Mouse (Mus musculus): ENCODE measurements around the gene Crb2.

Crb2 gene

DNA sequence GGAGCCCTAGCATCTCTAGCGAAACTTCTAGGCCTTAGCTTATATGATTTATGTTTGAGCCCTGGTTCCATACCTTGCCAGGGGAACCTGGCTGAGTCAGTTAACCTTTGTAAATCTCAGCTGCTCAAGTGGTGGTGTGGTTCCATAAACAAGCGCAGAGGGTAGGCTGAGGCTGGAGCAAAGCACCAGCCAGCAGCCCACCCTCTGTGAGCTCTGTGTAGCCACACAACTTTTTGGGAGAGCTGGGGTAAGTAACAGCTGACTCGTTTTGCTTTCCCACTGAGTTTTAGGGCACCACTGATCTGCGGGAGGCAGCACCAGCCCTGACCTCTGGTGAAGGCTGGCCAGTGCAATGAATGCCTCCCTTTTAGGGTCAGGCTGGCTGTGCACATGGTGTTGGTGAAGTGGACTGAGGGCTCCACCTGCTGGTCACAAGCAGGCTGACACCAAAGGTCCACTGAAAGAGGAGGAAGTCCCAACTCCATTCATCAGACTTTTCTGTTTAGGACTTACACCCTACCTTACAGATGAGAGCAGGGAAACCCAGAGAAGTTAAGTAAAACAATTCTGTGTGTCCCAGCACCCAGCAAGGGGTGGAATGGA, 26.7 kb downstream of the Crb2 start:
- DNase-seq: no peak

DNA sequence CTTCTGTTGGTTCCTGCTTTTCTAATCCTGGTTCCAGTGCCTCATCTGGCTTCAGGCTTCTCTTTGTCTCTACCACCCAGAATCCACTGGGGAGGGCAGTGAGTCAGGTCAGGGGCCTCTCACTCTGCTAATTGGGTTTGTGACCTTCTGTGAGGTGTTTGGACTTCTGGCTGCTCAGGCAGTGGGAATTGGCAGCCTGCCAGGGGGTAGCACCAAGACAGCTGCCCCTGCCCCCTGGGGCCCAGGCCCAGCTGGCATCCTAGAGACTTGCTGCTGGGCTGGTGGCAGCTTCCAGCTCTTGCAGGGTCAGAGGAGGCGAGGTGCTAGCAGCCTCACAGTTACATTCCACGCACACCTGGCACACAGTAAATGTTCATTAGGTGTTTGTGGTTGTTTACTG, 35.6 kb downstream of the Crb2 start:
- no peak for DNase-seq

DNA sequence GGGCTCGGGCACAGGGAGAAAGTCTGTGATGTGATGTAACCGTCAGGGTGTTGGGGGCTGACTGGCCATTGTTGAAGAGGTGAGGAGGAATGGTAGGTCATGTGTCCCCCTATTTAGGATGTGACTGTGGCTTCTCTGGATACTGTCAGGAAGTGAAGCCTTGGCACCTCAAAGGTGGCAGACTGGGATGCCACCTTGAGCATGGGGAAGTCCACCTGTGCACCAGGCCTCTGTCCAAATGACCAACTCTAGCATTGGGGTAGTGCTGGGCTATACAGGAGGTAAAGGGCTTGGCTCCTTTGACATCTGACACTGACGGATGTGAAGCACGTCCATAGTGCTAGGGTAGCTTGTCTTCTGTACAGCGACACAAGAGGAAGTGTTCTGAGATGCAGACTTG, 36.4 kb downstream of the Crb2 start:
- DNase-seq: no peak

DNA sequence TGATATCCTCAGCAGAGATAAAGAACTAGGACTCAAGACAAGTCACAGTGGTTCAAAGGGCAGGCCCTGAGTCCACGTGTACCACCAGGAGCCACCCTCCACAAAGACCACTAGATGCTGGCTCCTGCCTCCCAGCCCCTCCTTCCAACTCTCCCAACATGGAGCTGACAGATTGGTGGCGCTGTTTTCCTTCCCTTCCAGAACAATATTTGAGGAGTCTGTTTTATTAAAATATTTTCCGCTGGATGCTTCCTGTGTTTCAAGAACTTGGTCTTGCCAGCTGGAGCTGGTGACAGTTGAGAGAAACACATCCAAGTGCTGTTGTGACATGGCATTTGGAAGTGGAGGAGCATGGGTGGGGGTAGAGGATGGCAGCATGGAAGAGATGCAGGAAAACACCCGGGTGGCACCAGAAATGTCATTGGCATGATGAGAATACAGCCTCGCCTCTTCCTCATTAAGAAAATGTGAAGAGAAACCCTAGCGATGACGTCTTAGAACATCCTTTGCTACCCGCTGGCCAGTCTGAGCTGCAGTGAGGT, 38.8 kb downstream of the Crb2 start:
- DNase-seq: no peak

DNA sequence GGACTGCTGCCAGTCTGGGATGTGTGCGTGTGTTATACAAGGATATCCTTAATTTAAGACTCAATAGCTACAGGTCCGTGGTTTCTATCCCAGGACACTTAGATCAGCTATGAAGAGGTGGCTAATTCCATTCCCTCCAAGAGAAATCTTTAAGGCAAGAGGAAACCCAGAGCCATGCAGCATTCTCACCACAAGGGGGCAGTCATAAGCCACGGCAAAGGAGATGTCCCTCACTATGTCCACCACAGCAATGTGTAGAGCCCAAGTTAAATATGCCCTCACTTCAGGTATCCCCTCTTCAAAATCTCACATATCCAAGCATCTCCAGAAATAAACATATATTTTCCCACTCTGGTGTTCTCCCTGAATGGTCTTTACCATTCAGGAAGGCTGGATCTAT, 39.6 kb downstream of the Crb2 start:
- no peak for DNase-seq

DNA sequence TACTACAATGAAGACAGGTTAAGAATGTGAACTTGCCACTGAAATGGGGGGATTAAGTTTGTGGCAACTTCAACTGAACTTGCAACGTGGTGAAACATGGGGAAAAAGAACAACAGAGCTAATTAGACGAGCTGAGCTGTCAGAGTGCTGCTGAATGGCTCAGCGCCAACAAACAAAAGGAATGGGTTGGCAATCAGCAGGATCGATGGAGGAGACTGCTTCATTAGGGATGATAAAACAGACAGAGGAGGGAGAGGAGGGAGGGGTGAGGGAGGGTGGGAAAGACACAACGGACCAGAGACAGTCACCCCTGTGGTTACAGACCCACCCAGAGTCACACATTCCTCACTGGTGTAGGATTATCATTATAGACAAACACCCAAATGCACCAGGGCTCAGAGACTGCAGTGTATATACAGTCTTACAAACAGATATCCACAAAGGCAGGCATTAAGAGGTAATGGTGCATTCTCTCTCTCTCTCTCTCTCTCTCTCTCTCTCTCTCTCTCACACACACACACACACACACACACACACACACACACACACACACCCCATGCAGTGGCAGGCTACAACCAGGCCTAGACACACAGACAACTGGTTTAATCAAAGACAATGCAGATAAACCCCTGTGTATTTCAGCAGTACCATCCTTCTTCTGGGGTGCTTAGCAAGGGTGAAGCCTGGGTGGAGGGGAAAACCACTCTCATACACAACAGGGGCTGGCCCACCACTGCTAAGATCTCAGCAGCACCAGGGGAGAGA, 42.9 kb downstream of the Crb2 start:
- DNase-seq: no peak

DNA sequence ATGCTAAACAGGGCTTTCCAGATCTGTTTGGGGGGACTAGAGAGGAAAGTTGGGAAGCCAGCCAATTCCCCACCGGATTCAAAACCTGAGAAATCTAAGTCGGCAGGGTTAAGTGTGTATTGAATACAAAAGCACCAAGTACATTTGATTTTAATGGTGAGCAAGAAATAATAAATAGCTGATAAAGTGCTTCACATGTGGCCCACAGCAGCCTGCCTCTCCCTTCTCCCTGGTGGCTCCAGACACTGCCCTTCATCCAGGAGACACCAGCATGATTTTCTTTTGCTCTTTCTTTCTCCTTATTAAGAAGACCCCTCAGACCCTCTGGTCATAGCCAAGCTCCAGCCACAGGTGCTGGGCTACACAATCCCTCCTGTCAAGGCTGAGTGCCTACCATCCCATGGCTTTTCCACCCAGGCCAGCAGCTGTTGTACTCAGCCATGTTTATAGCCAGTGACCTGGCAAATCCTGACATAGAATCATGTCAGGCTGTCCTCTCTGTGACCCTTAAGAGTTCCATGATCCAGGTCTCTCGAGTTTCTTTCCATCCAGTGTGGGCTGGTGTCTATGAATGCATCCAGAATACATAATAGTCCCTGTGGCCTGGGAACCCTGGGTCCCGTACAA, 43.6 kb downstream of the Crb2 start:
- no peak for DNase-seq

DNA sequence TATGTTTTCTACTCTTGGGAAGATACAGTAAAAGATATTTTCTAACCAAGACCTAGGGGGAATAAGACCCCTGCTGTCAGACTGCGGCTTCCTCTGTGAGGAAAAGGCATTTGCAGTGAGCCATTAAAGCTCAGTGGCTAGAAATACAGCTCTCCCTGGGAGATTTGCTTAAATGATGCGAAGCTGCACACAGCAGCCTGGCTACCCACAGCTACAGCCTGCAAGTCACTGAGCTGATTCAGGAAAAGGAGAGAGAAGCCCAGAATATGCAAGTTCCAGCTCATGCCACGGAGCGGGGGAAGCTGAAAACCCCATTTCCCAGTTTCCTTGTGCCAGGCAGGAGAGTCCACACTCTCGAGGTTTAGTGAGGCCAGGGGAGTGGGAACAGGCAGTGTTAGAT, 46.1 kb downstream of the Crb2 start:
- no peak for DNase-seq

DNA sequence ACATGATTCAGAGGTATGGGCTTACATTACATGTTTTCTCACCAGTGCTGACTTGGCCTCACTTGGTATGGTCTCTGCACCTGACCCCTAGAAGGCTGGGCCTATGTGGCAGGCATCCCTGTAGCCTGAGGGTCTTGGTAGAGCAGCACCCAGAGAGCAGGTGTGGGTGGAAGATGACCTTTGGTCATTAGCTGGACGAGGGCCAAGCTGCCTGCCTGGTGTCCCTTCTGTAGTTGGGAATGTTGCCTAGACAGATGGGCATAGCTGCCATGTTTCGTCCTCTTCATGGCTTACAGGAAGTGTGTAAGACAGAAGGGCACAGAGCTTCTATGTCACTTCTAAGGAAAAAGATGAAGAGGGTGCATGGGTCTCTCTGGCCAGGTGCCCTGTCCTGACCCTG, 47.8 kb downstream of the Crb2 start:
- no peak for DNase-seq

DNA sequence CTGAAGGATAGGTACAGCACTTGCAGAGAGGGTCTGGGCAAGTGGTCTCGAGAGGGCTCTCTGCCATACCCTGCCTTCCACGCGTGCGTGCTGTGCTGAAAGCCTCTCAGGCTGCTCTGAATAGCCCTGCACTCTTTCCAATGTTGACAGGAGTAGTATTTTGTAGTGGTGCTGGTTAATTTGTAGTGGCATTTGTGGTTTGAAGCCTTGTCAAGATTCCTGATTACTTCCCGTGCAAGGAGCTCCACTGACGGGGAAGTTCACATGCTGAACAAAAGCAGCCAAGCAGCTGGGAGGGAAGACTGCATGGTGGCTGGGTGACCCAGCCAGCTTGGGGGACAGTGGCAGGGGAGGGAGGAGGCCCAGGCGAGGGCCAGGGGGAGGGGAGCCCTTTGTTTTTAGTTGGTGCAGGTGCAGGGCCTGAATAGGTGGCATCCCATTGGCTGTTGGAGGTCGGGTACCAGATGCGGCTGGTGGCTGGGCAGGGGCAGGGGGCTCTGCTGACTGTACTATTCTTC, 53.8 kb downstream of the Crb2 start:
- no peak for DNase-seq

DNA sequence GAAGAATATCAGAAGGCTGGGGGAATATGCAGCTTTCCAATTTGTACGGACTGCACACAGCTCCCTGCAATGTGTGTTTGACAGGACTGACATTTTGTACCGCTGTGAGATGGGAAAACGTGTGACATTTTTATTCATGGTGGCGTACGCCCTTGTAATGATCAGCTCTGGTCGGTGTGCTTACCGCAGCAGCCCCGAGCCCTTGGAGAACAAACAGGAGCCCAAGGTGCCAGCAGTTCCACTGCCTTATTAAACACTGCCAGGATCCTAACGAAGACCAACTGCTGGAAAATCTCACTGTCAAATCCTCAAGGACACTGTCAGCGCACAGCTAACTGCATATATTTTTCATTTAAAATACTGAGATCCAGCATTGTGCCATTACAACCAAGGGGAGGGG, 56.2 kb downstream of the Crb2 start:
- DNase-seq: no peak

DNA sequence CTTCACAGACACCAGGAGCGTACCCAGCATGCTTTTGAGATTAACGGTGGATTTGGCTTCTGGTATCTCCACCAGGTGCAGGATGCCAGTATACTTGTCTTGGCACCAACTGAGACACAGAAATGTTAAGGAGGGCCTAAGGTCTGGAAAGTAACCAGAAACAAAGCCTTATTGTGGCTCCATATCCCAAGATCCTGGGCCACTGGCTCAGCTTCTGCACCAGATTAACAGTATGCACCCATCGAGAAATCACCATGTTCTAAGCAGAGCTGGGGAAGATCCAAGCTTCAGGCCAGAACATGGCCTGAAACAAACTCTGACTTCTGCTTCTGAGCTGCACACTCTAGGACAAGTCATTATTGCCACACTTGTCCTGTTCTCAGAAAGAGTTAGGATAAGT, 60.9 kb downstream of the Crb2 start:
- DNase-seq: no peak

DNA sequence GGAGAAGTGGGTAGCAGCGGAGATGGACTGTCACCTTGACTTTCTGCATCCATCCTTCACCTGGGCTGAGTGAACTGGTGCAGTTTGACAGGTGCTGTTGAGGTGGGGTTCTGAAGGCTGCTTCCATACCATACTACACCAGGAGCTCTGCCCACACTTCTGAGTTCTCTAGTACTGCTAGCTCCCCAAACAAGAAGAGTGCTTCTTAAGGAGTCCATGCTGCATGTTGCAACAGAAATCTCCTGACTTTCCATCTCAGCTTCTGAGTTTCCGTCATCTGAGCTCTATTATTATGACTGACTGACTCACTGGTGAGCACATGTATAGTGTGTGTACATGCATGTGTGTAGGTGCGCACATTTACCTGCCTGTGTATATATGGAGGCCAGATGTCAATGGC, 61.5 kb downstream of the Crb2 start:
- no peak for DNase-seq

DNA sequence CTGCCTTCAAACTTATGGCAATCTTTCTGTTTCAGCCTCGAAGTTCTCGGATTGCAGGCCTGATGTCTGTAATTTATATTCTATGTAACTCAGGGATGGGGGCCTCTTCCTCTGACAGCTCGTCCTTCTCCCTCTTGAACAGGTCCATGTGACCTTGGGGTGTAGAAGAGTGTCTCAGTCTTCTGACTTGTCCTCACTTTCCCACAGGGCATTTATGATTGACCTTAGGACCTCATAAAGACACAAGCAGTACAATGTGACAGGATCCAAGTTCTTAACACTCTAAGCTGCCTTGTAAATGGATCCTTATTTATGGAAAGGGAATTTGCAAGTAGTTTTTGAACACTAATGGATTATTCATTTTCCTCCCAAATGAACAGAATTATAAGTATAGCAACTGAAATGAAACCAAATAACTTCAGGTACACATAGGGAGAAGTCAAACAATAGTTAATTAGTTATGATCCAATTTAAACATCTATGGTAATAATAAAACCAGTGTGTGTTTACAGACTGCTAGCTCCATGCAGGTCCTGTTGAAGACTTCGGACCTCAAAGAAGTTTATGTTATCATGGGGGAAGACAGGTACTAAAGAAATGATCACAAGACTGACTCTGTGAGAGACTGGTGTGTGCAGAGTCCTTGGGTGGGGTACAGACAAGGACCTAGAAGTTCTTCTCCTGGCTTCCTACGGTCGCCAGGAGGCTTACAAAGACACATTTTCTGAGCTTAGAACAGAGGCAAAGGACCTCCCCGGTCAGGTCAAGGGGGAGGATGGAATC, 62.3 kb downstream of the Crb2 start:
- DNase-seq: no peak

DNA sequence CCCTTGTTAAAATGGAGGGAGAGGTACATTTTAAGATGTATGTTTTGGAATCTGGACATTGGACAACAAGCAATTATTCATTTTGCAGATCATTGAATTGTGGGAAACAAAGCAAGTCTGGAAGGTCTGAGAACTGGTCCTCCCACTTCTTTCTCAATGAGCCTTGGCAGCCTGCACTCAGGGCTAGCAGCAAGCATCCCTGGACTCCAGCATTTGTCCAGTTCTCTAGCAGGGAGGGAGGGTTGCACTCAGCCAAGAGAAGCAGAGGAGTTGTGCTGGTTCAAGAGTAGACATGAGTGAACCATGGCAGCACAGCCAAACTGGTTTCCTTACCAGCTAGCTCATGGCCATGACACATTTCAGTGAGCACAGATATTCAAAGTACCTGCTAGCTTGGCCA, 63.9 kb downstream of the Crb2 start:
- DNase-seq: no peak

DNA sequence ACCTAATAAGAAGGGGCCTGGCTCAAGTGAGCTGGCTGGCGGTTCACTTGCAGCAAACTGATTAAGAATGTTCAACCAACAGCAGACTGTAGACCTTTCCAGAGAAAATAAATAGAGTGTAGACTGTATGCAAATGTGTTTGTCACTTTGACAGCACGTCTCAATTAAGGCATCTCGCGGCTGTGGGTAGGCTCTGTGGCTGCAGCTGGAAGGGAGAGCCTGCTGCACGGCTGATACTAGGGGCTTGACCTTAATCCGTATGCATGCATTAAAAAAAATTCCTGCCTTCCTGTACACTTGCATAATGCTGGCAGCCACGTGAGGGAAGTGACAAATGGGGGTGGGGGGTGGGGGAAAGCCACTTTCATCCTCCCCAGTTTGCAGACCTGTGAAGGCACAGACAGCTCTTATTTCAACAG, 66.1 kb downstream of the Crb2 start:
- DNase-seq: no peak

DNA sequence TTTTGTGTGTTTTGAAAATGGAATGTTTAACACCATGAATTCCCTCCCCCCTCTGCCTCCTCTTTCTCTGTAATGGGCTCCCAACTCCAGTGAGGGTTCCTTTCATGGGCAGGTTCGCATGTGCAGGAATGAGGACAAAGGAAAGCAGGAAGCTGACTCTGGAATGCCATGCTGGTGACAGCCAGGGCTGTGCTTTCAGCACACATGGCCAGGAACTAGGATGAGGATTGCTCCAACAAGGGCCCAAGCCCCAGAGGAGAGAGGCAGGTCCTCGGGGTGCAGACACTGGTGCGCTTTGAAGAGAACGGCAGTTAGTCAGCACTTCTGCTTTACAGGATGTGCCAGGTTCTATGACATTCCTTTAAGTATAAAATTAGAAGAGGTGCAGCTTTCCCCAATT, 66.7 kb downstream of the Crb2 start:
- DNase-seq: no peak
